In genomic region chr7:47007818-47008167, GRCm38 (mm10) we compare ENCODE assay signal across 8 mouse cellular contexts. TPM values are rescaled to one million over a fixed set of nuclear protein-coding genes. Genes with fewer than 3 reads are reported as not detected.
DNase-seq lines count a peak whose midpoint lies in the region; ATAC-seq and TF ChIP-seq lines count a peak whose summit lies in the region.

No protein-coding gene starts in this region.

- no peaks in the 10 kb centered on the region for H3K36me3 ChIP-seq in kidney, embryonic 15.5 days
- peaks cover 17% of the 10 kb centered on the region for H3K36me3 ChIP-seq in megakaryocyte, embryonic 14.5 days (replicated peaks; ENCODE audit: low read length)

- H3K27ac ChIP-seq in kidney, embryonic 15.5 days = peak overlapping the region; percentile 95
- H3K27ac ChIP-seq in bone marrow macrophage, adult 2 months (ENCODE audit: insufficient read depth, low read depth, low read length) = peak overlapping the region; percentile 79

- peak; percentile 43 for TF ChIP-seq CTCF in bone marrow macrophage, adult 2 months (IDR thresholded peaks at IDR 0.05; ENCODE audit: low read depth, low read length)

- H3K9me3 ChIP-seq in kidney, embryonic 15.5 days (replicated peaks) = no peaks in the 10 kb centered on the region
- no peaks in the 10 kb centered on the region for H3K9me3 ChIP-seq in megakaryocyte, embryonic 14.5 days

- H3K27me3 ChIP-seq in kidney, embryonic 15.5 days = no peaks in the 10 kb centered on the region
- H3K27me3 ChIP-seq in megakaryocyte, embryonic 14.5 days (replicated peaks) = no peaks in the 10 kb centered on the region

- TF ChIP-seq POLR2A in bone marrow macrophage, adult 2 months (IDR thresholded peaks at IDR 0.05; ENCODE audit: borderline replicate concordance, low read depth, low read length) = no peak

- H3K4me1 ChIP-seq in kidney, embryonic 15.5 days = peaks cover 33% of the 10 kb centered on the region
- H3K4me1 ChIP-seq in bone marrow macrophage, adult 2 months (ENCODE audit: control insufficient read depth, insufficient read depth, low read length) = peaks cover 17% of the 10 kb centered on the region
- peaks cover 71% of the 10 kb centered on the region for H3K4me1 ChIP-seq in megakaryocyte, embryonic 14.5 days

- DNase-seq in kidney, adult 11 months = no peak
- no peak for DNase-seq in adrenal gland, postnatal 4 days (ENCODE audit: low spot score in 2 of 2)
- no peak for DNase-seq in layer of hippocampus, postnatal 36 days
- no peak for DNase-seq in layer of hippocampus, postnatal 14 days (ENCODE audit: low spot score in 2 of 2)

- H3K9ac ChIP-seq in kidney, embryonic 15.5 days = peak overlapping the region; percentile 66

- peak; percentile 60 for ATAC-seq in kidney, embryonic 15.5 days (replicated peaks; ENCODE audit: low FRiP score)
- peak; percentile 44 to 67 for ATAC-seq in hematopoietic stem cell, adult 5-6 weeks (replicated peaks in 1 of 2; ENCODE audit: insufficient read depth in 1 of 2, low FRiP score in 2 of 2, low TSS enrichment in 1 of 2, low read depth in 1 of 2, poor library complexity in 2 of 2, severe bottlenecking in 2 of 2)

- under 1% methylated on average over 25 of the region's 25 CpGs for WGBS in kidney, embryonic 15.5 days

- peak overlapping the region; percentile 81 for H3K4me3 ChIP-seq in kidney, embryonic 15.5 days (replicated peaks)
- peak overlapping the region; percentile 77 for H3K4me3 ChIP-seq in bone marrow macrophage, adult 2 months (ENCODE audit: insufficient read depth, low read length)
- peak overlapping the region; percentile 97 for H3K4me3 ChIP-seq in megakaryocyte, embryonic 14.5 days (replicated peaks)

- H3K4me2 ChIP-seq in kidney, embryonic 15.5 days = peak overlapping the region; percentile 90

RNA-seq across cellular contexts. Expression of gene Spty2d1, which starts 0.4 kb away (rescaled TPM):
- 18.8 and 19.4 TPM in 2 replicates for polyA plus RNA-seq in kidney, embryonic 15.5 days (2015; fragmentation: Nextera tagmentation; extraction: Ambion mirVana)
- 12.6 and 14.8 TPM in 2 replicates for polyA plus RNA-seq in bone marrow macrophage, adult 2 months (2012; ENCODE audit: insufficient read depth, insufficient read length, missing spikeins)
- total RNA-seq in hematopoietic stem cell, adult 5-6 weeks (2017) = 42.0 and 43.9 TPM in 2 replicates
- 3.1 and 5.2 TPM in 2 replicates for polyA plus RNA-seq in megakaryocyte, embryonic 14.5 days (2012; ENCODE audit: insufficient read depth, low replicate concordance)
- total RNA-seq in adrenal gland, postnatal 4 days (2021) = 10 to 100 TPM; 16.6 to 18.2 TPM
- total RNA-seq in layer of hippocampus, postnatal 36 days (2021) = 10 to 100 TPM; 16.3 to 16.5 TPM
- total RNA-seq in layer of hippocampus, postnatal 14 days (2021) = 10 to 100 TPM; 12.8 to 13.1 TPM

RNA-seq across cellular contexts. Expression of gene Gm9999, which starts 24.4 kb away (rescaled TPM):
- not detected in 2 replicates for polyA plus RNA-seq in kidney, embryonic 15.5 days (2015; fragmentation: Nextera tagmentation; extraction: Ambion mirVana)
- polyA plus RNA-seq in bone marrow macrophage, adult 2 months (2012; ENCODE audit: insufficient read depth, insufficient read length, missing spikeins) = not detected in 2 replicates
- total RNA-seq in hematopoietic stem cell, adult 5-6 weeks (2017) = not detected in 2 replicates
- not detected in 2 replicates for polyA plus RNA-seq in megakaryocyte, embryonic 14.5 days (2012; ENCODE audit: insufficient read depth, low replicate concordance)
- not detected for total RNA-seq in adrenal gland, postnatal 4 days (2021)
- total RNA-seq in layer of hippocampus, postnatal 36 days (2021) = not detected
- not detected for total RNA-seq in layer of hippocampus, postnatal 14 days (2021)

RNA-seq across cellular contexts. Expression of gene Tmem86a, which starts 42.6 kb away (rescaled TPM):
- 28.1 and 30.2 TPM in 2 replicates for polyA plus RNA-seq in kidney, embryonic 15.5 days (2015; fragmentation: Nextera tagmentation; extraction: Ambion mirVana)
- 100 and 103 TPM in 2 replicates for polyA plus RNA-seq in bone marrow macrophage, adult 2 months (2012; ENCODE audit: insufficient read depth, insufficient read length, missing spikeins)
- 1.5 and 2.3 TPM in 2 replicates for total RNA-seq in hematopoietic stem cell, adult 5-6 weeks (2017)
- polyA plus RNA-seq in megakaryocyte, embryonic 14.5 days (2012; ENCODE audit: insufficient read depth, low replicate concordance) = 6.3 and 26.3 TPM in 2 replicates
- total RNA-seq in adrenal gland, postnatal 4 days (2021) = 10 to 100 TPM; 35.2 to 42.8 TPM
- total RNA-seq in layer of hippocampus, postnatal 36 days (2021) = 10 to 100 TPM; 11.9 to 12.5 TPM
- 10 to 100 TPM; 15.5 to 16.5 TPM for total RNA-seq in layer of hippocampus, postnatal 14 days (2021)

RNA-seq across cellular contexts. Expression of gene Uevld, which starts 49.5 kb away (rescaled TPM):
- 11.7 and 12.4 TPM in 2 replicates for polyA plus RNA-seq in kidney, embryonic 15.5 days (2015; fragmentation: Nextera tagmentation; extraction: Ambion mirVana)
- polyA plus RNA-seq in bone marrow macrophage, adult 2 months (2012; ENCODE audit: insufficient read depth, insufficient read length, missing spikeins) = 11.3 and 17.4 TPM in 2 replicates
- total RNA-seq in hematopoietic stem cell, adult 5-6 weeks (2017) = 20.8 and 22.5 TPM in 2 replicates
- 0.04 TPM in 1 of 2 replicates, not detected in the other for polyA plus RNA-seq in megakaryocyte, embryonic 14.5 days (2012; ENCODE audit: insufficient read depth, low replicate concordance)
- 10 to 100 TPM; 22.9 to 23.6 TPM for total RNA-seq in adrenal gland, postnatal 4 days (2021)
- 10 to 100 TPM; 15.5 to 18.3 TPM for total RNA-seq in layer of hippocampus, postnatal 36 days (2021)
- total RNA-seq in layer of hippocampus, postnatal 14 days (2021) = 10 to 100 TPM; 10.4 to 11.3 TPM
